Mouse (Mus musculus) brain, embryonic 14.5 days (tissue): ENCODE results near the gene Atp5g3.

Experiments used
- CTCF ChIP-seq: fragments of 200-500 bp; IDR thresholded peaks from 2 replicates; pipeline ENCODE4 v1.5.1; 2012; ENCODE audit warnings: inconsistent platforms, mild to moderate bottlenecking, moderate library complexity, borderline replicate concordance; ENCODE audit not compliant: insufficient read depth, insufficient read length; ENCODE audit errors: extremely low read depth
- POLR2A ChIP-seq: fragments of 200-500 bp; IDR thresholded peaks from 2 replicates; pipeline ENCODE4 v1.6.1; 2012; ENCODE audit warnings: mild to moderate bottlenecking, inconsistent platforms, borderline replicate concordance; ENCODE audit not compliant: poor library complexity, insufficient read depth, insufficient read length, severe bottlenecking; ENCODE audit errors: extremely low read depth

DNA sequence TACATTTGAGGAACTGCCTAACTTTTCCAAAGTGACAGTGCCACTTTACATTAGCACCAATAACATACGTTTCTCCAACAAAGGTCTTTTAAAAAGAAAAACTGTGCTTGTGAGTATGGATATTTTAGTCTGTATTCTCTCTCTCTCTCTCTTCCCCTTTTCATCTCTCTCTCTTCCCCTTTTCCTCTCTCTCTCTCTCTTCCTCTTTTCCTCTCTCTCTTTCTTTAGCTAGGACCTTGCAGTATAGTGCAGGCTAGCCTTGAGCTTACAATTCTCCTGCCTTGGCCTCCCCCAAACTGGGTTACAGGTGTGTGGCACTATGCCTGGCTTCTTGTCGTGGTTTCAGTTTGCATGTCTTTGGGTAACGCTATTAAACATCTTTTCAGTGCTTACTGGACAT lies 31.7 kb upstream of the Atp5g3 start:
- TF ChIP-seq CTCF, result no peak
- TF ChIP-seq POLR2A, result no peak
